Comparison of ENCODE assay signal across 9 mouse cellular contexts in the genomic region with DNA sequence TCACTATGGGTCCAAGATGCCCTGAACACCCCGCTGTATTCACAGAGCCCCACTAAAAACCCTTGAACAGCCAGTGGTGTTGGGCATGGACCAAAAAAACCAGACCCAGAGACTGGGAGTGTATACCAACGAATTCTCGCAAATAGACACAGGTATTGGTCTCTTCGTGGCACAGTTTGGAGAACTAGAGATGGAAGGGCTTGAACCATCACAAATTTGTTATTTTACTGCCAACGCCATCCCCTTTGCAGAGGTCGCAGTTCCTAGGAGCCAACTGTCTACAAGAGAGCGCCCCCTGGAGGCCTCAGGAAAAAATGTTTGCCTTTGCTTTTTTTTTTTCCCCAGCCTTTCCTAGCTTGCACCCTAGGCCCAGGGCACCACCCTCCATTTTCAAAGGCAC.
DNase-seq lines count a peak whose midpoint lies in the region; ATAC-seq and TF ChIP-seq lines count a peak whose summit lies in the region.
"Had no signal": no experiment of that assay in that cellular context is flagged by ENCODE, and none has a peak within 500 bp of the region (broad histone marks: within the 10 kb centered on the region; RNA-seq: fewer than 3 reads in every experiment).

No protein-coding gene starts in this region.

- peak; percentile 87 for TF ChIP-seq CTCF in E14TG2a.4 (conservative IDR thresholded peaks at IDR 0.05; ENCODE audit: low read length)

- H3K4me1 ChIP-seq in heart, embryonic 10.5 days = peaks cover 24% of the 10 kb centered on the region
- H3K4me1 ChIP-seq in heart, embryonic 12.5 days (replicated peaks) = peaks cover 13% of the 10 kb centered on the region
- H3K4me1 ChIP-seq in E14TG2a.4 (replicated peaks; ENCODE audit: low read depth, low read length) = 0 out of 2 replicates have a peak, but pooled peaks cover 6% of the 10 kb centered on the region
- H3K4me1 ChIP-seq in heart, embryonic 16.5 days (ENCODE audit: control insufficient read depth, insufficient read depth, low read length) = peaks cover 8% of the 10 kb centered on the region; the same call in 1 of the 2 replicates
- H3K4me1 ChIP-seq in limb, embryonic 14.5 days (ENCODE audit: control insufficient read depth, insufficient read depth, low read length) = peaks cover 29% of the 10 kb centered on the region
- H3K4me1 ChIP-seq: liver, embryonic 13.5 days had no signal

- no peak overlapping the region for H3K4me2 ChIP-seq in heart, embryonic 12.5 days
- no peak overlapping the region for H3K4me2 ChIP-seq in heart, embryonic 16.5 days (ENCODE audit: low read depth, low read length)
- no peak overlapping the region for H3K4me2 ChIP-seq in limb, embryonic 14.5 days (replicated peaks; ENCODE audit: low read depth, low read length, severe bottlenecking)
- H3K4me2 ChIP-seq: liver, embryonic 13.5 days had no signal

- H3K27me3 ChIP-seq in heart, embryonic 10.5 days (ENCODE audit: insufficient read depth, poor library complexity, severe bottlenecking) = no peaks in the 10 kb centered on the region
- H3K27me3 ChIP-seq in heart, embryonic 12.5 days (replicated peaks) = no peaks in the 10 kb centered on the region
- H3K27me3 ChIP-seq in E14TG2a.4 (ENCODE audit: insufficient read depth, low read length) = peaks cover 10% of the 10 kb centered on the region
- no peaks in the 10 kb centered on the region for H3K27me3 ChIP-seq in heart, embryonic 16.5 days (ENCODE audit: control insufficient read depth, insufficient read depth, low read length)
- H3K27me3 ChIP-seq in limb, embryonic 14.5 days (ENCODE audit: control insufficient read depth, insufficient read depth, low read length) = no peaks in the 10 kb centered on the region
- H3K27me3 ChIP-seq: liver, embryonic 13.5 days had no signal

- H3K4me3 ChIP-seq in heart, embryonic 10.5 days = no peak overlapping the region
- no peak overlapping the region for H3K4me3 ChIP-seq in heart, embryonic 12.5 days
- H3K4me3 ChIP-seq in E14TG2a.4 (replicated peaks; ENCODE audit: low read length) = no peak overlapping the region
- H3K4me3 ChIP-seq in heart, embryonic 16.5 days (ENCODE audit: low read length) = no peak overlapping the region
- no peak overlapping the region for H3K4me3 ChIP-seq in limb, embryonic 14.5 days (replicated peaks; ENCODE audit: low read length)
- H3K4me3 ChIP-seq: liver, embryonic 13.5 days had no signal

- WGBS in heart, embryonic 10.5 days = 35% methylated on average over 7 of the region's 7 CpGs
- WGBS in heart, embryonic 12.5 days = 41% methylated on average over 7 of the region's 7 CpGs
- 39% methylated on average over 7 of the region's 7 CpGs for WGBS in heart, embryonic 16.5 days
- 20% methylated on average over 7 of the region's 7 CpGs for WGBS in limb, embryonic 14.5 days

- no peaks in the 10 kb centered on the region for H3K9me3 ChIP-seq in heart, embryonic 10.5 days
- H3K9me3 ChIP-seq in heart, embryonic 12.5 days (replicated peaks) = no peaks in the 10 kb centered on the region
- H3K9me3 ChIP-seq in E14TG2a.4 (ENCODE audit: low read length) = peaks cover 3% of the 10 kb centered on the region; the same call in 1 of the 2 replicates
- H3K9me3 ChIP-seq in heart, embryonic 16.5 days (replicated peaks; ENCODE audit: control insufficient read depth, low read length) = no peaks in the 10 kb centered on the region
- no peaks in the 10 kb centered on the region for H3K9me3 ChIP-seq in limb, embryonic 14.5 days (ENCODE audit: control insufficient read depth, low read length)
- H3K9me3 ChIP-seq: liver, embryonic 13.5 days had no signal

- no peak overlapping the region for H3K9ac ChIP-seq in heart, embryonic 12.5 days
- no peak overlapping the region for H3K9ac ChIP-seq in heart, embryonic 16.5 days (ENCODE audit: low read length)
- H3K9ac ChIP-seq in limb, embryonic 14.5 days (ENCODE audit: low read depth, low read length, severe bottlenecking) = no peak overlapping the region
- H3K9ac ChIP-seq: liver, embryonic 13.5 days had no signal

- peak overlapping the region; percentile 79; the same call in 1 of the 2 replicates for H3K27ac ChIP-seq in heart, embryonic 10.5 days
- H3K27ac ChIP-seq in heart, embryonic 12.5 days (ENCODE audit: poor library complexity, severe bottlenecking) = no peak overlapping the region
- H3K27ac ChIP-seq in heart, embryonic 16.5 days (ENCODE audit: low read length) = peak overlapping the region; percentile 60
- peak overlapping the region; percentile 95 for H3K27ac ChIP-seq in limb, embryonic 14.5 days (replicated peaks; ENCODE audit: low read depth, low read length)
- H3K27ac ChIP-seq: liver, embryonic 13.5 days had no signal

- no peak for TF ChIP-seq POLR2A in limb, embryonic 14.5 days (IDR thresholded peaks at IDR 0.05; ENCODE audit: borderline replicate concordance, extremely low read depth, insufficient read depth, insufficient read length)

- no peak for ATAC-seq in heart, embryonic 12.5 days (ENCODE audit: insufficient number of reproducible peaks, low FRiP score)
- no peak for ATAC-seq in heart, embryonic 16.5 days (replicated peaks; ENCODE audit: extremely low read depth, insufficient read depth, low FRiP score)
- no peak for ATAC-seq in limb, embryonic 14.5 days (ENCODE audit: low FRiP score, low read depth)

- no peak for DNase-seq in heart, embryonic 10.5 days (ENCODE audit: low spot score)
- DNase-seq in cerebellum, postnatal 14 days = peak; percentile 42 to 51
- peak; percentile 64 for DNase-seq in limb, embryonic 14.5 days (ENCODE audit: low spot score)
- DNase-seq in right cerebral cortex, postnatal 25 days = peak; percentile 13
- no peak for DNase-seq in gastrocnemius, postnatal 25 days
- DNase-seq: liver, embryonic 13.5 days had no signal

- no peaks in the 10 kb centered on the region for H3K36me3 ChIP-seq in heart, embryonic 10.5 days
- H3K36me3 ChIP-seq in heart, embryonic 12.5 days = no peaks in the 10 kb centered on the region
- H3K36me3 ChIP-seq in E14TG2a.4 (ENCODE audit: insufficient read depth, low read length) = no peaks in the 10 kb centered on the region
- H3K36me3 ChIP-seq in heart, embryonic 16.5 days (ENCODE audit: control insufficient read depth, insufficient read depth) = no peaks in the 10 kb centered on the region
- H3K36me3 ChIP-seq in limb, embryonic 14.5 days (ENCODE audit: control insufficient read depth, insufficient read depth, low read length) = no peaks in the 10 kb centered on the region
- H3K36me3 ChIP-seq: liver, embryonic 13.5 days had no signal

Comparison
In these comparisons a context has a peak if more than half of its experiments do, and no peak if none do; other contexts are left out.
1. DNase-seq: peak in cerebellum, postnatal 14 days (2 of 2), limb, embryonic 14.5 days (single experiment) and right cerebral cortex, postnatal 25 days (single experiment); none in heart, embryonic 10.5 days (single experiment) and gastrocnemius, postnatal 25 days (single experiment).